Mouse (Mus musculus): ENCODE data around the gene Nme9. TPM values are rescaled to one million over a fixed set of nuclear protein-coding genes. Genes with fewer than 3 reads are reported as not detected.

Nme9 gene
- not detected for total RNA-seq (2021)
- long read RNA-seq, experiment 1, result 0 reads
- long read RNA-seq, experiment 2, result 0 reads

DNA sequence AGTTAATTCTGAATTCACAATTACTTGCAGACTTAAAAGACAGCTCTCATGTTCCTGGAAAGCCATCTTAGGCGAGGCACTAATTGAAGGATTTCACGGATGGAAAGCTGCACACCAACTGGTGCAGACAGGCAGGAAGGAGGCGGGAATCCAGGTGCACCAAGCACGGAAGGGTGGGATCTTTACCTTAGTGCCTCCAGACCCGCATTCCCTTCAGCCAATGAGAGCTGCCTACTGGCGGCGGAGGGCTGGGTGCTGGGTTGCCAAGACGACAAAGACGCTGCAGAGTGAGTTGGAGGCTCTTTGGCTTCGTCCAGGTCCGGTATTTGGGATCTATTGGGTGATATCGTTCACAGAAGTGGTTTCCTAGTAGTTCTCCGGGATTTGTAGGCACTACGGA is at the start of gene Nme9:
Nme9 (plus strand) TSS at position 315 of the 400 bp plus-strand sequence.
- no peak for DNase-seq

DNA sequence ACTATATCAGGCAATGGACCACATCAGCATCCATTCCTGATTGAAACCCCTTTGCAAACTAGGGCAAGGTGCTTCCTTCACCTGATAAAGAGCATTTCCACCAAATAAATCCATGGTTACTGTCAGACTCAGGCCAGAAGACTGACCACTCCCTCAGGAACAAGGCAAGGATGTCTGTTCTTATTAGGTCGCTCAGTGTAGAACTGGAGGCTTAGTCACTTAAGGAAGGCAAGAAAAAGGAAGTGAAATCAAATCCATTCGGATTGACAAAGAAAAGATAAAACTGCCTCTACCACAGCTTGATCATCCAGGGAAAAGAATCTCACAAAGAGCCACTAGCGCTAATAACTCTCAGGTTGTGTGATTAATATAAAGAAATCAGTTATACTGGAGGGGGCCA is 42.0 kb upstream of the Nme9 start:
- no peak for DNase-seq

DNA sequence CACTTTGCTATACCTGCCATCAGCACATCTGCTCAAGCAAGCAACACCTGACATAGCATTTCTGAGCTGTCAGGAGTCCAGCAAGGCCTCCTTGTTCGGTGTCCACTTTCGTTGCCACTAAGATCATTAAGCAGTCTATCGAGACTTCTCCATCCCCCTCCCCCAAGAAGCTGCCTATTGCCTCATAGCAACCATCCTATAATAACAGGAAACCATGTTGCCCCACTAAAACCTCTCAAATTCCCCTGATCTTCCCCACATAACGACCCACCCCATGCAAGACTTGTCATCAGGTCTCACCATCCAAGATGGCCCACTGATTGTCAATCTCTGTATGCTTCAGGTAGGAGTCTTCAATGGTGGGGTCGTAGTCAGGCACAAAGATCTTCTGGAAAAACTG is 40.2 kb upstream of the Nme9 start:
- no peak for DNase-seq

DNA sequence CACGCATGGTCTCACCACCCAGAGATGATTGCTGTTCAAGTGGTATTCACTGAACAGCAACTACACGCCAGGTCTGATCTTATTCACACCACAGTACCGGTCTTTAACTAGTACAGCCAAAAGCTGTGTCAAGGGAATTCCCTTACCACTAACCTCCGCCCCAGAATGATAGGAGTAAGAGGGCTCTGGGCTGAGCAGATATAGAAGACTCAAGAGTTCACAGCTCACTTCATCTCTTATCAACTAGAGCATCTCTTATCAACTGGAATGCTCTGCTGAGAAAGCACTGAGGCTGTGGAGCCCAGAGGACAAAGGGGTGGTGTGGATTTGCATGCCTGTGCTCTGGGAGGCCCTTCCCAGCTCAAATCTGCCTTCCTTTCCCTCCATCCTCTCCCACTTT is 39.5 kb upstream of the Nme9 start:
- DNase-seq, result no peak

DNA sequence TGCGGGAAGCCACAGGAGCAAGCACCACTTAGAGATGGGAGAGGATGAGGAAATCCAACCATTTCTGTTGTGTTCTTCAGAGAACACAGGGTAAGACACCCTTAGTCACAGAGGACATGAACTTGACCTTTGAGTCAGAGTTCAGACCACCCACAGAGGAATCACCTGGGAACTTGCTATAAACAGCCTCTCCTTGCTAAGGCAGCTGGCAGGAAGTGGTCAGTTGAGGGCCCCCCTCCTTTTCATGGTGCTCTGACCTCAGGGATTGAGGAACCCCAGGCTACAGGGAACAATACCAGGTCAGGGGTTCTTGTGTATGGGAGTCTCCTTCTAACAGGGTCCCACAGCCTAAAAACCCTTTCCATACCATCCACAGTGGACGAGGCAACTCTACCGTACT is 34.5 kb upstream of the Nme9 start:
- DNase-seq, result no peak

DNA sequence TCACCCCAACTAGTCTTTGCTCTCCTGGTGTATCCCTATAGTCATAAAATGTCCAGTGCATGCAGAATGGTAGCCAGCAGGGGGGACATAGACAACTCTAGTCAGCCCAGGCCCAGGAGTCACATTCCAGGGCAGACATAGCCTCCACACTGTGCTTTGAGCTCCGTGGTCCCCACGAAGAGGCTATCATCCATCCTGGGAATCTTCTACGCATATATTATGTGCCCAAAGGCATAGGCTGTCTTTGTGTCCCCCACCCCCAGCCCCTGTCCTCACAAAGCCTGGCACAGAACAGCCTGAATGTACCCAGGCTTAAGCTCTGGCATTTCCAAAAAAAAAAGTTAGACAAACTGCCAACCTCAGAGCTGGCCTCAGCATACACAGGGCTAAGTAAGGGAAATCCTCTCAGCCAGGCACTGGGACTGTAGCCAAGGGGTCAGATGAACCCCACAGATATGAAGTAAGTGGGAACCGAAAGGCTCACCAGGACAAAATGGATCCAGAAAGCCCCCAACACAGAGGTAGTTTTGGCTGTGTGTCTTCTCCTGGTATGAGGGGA is 33.9 kb upstream of the Nme9 start:
- no peak for DNase-seq

DNA sequence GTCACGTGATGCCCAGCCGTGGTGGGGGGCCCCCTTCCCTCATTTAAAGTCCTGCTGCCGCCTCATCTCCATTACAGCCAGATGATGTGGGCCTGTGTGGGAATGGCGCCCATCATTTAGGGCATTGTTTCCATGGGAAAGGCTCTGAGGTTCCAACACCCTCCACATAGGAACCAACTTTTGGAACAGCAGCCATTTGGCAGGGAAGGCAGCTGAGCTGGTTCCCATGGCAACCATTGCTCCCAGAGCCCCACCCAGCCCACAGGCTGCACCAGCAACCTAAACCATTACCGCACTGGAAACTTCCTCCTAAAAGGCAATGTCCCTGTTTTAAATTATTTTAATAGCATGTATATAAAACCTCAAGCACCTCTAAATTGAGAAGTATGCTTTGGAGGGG is 32.9 kb upstream of the Nme9 start:
- DNase-seq, result no peak

DNA sequence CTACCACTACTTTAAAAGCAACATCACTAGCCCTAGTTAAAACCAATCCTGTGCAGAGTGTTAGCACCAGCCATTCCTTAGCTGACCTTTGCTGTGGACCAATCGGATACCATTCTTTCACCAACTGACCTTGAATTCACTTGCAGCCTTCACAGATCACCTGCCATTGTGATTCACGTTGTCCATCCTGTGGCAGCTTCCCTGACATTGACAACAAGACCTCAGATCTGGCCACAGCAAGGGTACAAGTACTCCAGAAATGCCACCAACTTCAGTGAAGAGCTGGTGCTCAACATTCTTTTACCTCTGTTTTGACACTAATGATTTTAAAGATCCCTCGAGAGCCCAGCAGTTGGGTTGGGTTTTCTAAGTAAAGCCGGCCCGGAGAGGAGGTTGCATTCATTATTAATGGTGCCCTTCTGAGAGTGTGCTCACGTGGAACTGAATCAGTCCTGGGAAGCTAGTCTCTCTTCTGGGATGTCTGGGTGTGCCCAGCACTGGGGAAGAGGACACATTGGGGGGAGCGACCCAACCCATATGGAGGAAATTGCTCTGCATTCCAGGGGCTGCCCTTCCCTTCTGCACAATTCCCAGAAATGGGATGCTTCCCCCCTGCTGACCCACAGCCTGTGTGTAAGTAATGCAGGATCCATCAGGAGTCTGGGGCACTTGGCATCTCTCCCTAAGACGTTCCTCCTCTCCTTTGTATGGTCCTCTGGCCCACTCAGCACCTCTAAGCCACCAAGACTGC is 31.1 kb upstream of the Nme9 start:
- DNase-seq, result no peak

DNA sequence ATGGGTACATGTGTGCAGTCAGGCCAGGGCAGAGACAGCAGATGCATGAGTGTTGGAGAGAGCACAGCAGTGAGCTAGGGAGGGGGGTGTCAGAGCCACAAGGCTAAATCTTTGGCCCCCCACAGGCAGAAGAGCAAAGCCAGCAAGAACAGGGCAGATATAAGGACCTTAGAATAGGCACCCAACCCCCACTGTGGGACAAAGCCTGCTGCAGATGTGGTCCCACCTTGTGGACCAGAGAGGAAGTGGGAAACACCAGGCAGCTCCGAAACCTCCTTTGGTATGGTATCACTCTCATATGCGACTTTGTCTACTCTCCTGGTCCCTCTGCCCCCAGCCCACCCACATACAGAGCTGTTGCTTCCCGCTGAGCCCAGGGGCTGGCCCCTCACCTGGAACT is 29.4 kb upstream of the Nme9 start:
- no peak for DNase-seq

DNA sequence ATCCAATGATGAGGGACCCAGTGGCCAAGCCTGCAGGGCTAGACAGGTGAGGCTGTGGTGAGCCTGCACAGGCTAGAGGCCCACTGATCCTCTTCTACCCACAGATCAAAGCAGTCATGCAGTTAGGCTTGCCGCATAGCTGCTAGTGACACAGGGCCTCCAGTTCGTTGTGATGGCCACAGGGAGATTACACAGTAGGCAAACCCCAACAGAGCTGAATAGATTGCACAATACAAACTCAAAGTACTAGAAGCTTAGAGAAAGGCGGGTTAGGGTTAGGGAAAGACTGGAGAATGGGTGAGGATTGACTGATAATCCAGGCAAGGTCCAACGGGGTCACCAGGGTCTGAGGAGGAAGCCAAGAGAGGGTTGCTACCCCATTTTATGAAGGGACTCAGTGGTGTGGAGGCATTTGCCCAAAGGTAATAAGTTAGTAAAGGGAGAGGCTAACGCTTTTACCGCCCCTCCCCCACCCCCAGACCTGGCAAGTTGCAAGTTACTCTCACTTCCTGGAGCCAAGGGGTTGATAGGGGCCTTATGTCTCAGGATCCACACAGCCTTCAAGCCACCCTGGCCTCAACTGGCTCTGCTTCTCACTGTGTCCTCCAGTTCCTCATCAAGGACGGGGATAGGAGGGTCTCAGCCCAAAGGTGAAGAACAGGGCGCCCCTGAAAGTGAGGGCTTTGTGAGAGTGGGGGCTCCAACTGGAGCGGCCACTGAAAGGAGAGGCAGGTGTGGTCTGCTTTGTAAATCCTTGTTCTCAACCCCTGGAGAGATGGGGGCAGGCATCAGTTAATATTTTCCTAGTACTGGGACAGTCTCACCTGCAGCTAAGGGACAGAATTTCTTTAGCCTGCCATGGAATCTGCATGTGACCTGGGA is 27.3 kb upstream of the Nme9 start:
- DNase-seq, result no peak

DNA sequence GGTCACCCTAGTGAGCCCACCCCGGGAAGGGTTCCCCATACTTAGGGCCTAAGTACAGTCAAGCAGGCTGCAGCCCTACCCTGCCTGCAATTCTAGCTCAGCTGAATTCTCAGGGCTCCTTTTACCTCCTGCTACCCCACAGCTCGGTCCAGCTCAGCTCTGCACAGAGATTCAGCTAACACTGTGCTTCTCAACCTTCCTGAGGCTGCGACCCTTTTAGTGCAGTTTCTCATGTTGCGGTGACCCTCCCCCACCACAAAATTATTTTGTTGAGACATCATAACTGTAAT is 26.8 kb upstream of the Nme9 start:
- DNase-seq, result no peak

DNA sequence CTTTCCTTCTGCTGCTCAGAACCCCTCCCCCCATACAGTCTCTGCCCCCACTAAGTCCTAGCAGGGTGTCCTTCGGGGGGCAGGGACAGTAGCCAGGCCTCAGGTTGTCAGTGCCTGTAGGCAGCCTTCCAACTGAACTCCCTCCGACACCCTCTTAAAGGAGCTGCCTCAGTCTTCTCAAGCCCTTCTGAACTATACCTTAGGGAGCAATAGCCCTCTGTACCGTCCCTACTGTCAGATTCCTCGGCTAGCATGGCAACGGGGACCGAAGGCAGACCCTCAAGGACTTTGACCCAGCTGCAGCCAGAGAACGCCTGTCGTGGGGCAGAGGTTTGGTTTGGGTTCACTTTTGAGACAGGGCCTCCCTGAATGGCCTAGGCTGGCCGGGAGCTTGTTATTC is 26.0 kb upstream of the Nme9 start:
- no peak for DNase-seq

DNA sequence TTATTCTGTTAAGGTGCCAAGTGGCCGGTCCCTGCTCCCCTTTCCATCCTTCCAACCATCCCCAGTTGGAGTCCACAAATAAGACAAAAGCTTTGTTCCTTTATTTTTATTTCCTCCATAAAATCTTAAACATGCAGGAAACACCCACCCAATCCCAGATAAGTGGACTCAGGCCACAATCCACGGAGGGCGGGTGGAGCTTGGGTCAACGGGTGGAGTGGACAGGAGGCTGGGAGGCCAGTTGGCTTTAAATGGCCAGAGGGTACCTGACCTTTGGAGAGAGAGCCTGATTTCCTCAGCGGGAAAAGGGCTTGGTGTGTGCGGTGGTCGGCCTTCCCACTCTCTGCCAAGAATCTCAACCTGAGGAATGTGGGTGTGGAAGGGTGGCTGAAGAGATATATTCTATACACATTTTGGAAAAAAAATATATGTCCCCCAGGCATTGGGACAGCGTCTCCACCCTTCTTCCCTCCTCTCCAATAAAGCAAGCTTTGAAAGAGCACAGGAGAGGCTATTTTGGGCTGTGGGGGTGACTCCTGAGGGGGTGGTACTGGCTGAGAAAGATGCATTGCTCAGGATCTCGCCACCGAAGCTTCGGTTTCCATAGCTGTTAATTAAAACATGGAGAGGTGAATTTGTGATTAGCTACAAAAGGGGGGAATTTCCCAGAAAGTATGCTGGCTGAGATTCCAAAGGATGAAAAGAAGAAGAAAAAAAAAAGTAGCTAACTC is 22.5 kb upstream of the Nme9 start:
- no peak for DNase-seq

DNA sequence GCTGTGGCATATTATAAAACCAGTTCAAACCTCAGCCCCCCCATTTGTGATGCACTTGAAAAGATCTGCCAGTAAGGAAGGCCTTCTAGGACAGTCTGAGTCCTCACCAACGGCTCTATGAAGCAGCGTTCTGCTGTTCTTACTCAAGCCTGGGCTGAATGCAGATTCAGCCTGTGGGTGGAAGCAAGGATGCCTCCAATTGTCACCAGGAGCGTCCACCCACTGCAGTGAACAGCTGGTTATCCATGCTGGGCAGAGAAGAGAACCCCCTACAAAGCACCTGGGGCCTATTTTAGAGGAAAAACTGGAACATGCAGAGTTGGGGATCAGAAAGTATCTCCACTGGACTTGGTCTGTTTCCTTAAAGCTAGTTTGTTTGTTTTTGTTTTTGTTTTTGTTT is 21.4 kb upstream of the Nme9 start:
- no peak for DNase-seq

DNA sequence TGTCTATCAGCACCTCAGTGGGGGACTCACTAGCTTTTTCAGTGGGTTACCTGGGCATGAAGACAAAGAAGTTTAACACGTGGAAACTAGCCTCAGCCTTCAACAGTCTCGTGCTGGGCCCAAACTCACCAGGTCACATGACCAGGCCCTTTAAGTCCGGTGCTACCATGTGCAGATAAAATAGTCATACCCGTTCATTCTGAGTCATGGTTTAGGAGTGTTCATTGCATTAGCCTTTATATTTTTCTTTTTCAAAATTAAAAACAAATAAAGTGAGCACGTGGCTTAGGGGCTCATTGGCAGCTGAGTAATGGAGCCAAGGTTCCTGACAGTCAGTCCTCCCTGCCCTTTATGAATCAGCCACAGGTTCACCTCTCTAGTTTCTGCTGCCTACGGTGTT is 20.5 kb upstream of the Nme9 start:
- no peak for DNase-seq

DNA sequence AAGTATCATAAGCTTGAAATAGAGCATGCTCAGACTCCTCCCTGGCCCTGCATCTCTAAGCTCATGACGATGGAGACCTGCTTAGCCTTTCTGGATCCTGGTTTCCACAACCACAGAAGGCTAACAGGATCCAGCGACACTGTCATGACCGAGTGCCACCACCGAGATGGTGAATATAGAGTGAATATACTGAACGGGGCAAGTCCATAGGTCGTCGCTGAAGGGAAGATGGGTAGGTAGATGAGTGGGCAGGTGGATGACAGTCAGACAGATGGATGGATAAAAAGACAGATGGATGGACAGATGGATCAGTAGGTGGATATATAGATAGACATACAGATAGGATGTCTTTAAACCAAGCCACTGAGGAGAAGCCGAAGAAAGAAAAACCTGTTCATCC is 19.9 kb upstream of the Nme9 start:
- no peak for DNase-seq

DNA sequence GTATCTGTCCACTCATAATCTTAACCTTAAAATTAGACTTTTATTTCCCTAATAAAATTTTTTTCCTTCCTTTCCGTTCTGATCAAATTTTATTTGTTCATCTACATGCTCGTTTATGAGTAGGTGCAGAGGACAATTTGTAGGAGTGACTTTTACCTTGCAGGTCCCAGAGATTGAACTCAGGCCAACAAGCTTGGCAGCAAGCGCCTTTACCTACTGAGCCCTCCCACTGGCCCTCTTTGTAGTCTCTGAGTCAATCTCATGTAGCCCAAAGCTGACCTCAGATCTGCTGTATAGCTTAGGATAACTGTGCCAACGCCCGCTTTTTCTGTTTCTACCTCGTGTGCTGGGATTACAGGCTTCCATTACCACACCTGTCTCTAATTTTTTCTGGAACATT is 19.3 kb upstream of the Nme9 start:
- no peak for DNase-seq

DNA sequence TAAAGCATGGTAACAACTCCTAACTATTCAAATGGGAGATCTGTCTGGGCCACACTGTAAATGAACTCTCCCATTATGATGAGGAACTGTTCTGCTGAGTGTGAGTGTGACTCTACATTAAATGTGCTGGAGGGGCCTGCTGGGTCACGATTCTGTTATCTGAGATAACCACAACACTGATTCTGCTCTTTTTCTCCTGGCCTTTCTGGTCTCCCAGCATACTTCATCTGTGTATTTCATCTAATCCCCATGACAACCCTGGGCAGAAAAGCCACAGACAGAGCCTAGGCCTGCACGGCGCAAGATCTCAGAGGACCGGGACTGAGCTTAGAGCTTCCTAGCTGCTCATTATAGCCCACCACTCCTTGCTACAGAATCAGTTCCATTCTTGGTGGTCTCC is 18.8 kb upstream of the Nme9 start:
- no peak for DNase-seq

DNA sequence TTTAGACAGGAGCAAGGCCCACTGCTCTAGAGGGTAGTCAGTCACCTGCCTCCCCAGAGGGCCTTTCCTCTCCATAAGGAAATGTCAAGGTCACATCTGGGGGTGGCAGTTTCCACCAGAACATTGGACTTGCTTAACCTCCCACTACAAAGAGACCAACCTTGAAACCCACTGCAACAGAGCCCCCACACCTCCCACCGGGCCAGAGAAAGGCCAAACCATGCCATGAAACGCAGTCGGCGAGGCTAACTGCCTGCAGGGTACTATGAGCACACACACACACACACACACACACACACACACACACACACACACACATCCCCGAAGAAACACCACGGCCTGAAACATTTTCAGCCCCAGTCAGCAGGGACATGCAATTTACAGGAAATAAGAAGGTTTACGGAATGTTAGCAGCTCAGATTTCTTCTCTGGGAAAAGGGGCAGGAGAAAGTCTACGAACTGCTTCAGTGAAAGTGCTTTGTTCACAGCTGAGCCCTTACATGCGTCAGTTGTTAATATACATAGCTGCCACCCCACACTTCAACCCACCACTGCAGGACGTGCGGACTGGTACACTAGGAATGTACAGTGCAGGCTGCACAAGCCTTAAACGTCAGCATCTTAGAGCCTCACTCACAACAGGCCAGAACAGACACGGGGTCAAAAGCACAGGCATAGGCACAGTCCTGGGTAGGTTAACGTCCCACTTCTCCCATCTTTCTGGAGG is 16.2 kb upstream of the Nme9 start:
- peak; percentile 76 for DNase-seq

DNA sequence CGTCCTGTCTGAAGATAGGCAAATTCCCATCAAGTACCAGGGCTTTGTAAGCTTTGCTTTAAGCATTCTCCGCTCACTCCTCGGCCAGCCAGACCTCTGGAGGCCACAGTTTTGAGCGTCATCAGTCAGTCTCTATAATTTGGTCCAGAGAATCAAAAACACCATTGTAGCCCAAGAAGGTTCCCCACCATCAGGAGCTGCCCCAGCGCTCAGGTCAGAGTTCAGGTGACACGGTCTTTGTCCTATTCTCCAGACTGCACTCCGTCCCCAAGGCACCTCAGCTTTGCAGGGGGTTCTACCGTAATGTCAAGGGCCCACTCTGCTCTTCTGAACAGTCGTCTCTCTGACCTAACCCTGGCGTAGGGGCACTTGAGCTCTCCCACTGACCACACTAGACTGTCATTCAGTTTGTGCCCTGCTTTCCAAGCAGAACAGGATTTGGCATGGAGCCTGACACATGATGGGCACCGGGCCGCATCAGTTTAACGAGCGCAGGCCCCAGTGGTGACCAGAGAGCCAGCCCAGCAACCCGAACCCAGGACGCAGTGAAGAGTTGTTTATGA is 15.6 kb upstream of the Nme9 start:
- DNase-seq, result peak; percentile 75

DNA sequence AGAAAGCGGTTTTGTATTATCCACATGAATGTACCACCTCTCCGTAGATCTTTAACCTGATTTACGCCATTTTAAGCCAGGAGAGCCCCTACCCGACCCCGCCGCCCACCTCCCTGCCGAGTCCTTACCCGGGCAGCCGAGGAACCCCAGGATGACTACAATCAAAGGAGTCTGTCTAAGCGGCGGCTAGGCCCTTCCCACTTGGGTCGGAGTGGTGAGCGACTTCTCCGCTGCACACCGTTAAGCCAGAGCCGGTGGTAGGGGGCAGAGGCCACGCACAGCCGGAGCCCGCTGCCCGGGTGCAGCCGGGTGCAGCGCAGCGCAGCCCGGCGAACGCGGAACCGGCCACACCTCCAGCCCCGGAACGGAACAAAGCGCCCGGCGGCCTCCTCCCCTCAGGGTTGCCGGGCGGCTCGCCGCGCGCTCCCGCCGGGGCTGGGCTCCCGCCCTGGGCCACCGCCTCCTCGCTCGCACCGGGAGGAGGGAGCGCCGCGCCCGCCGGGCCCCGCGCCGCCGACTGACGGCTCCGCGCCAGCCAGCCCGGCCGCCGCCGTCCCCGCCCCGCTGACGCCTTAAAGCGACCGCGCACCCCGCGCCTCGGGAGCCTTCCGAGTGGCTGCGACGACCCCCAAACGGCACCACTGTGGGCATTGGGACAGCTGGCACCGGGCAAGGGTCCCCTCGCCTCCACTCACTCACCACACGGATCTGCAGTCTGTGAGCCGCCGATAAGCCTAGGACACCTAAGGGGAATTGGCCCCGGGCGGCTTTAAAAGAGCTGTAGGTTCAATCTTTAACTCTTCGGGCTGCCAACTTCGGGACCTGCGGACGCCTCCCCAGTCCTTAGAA is 14.9 kb upstream of the Nme9 start:
- DNase-seq, result peak; percentile 92

All from adrenal gland, postnatal 10 days (tissue).